Mouse (Mus musculus) T-helper 1 cell (primary cell): ENCODE results near the gene Siglech.

ENCODE experiments used
- in situ Hi-C: fragments of 300-600 bp; cut with MboI, MseI; formaldehyde crosslinking; loops from one replicate; pipeline ENCODE4 v1.15.1; 2025; ENCODE audit warnings: high pct_unique_total_duplicates

Siglech gene

DNA sequence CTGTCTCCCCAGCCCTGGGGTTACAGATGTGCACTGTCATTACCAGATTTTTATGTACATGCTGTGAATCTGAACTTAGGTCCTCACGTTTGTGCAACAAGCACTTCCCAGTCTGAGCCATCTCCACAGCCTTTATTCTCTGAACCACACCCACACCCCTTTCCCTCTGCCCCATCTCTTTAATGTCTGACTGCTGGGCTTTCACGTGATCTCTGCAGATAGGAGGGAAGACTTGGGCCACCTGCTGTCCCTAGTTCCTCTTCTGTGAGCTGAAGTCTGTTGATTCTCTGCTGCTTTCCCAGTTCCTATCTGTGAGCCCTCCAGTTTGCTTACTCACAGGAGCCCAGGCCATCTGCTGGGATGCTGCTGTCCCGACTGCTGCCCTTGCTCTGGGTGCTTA is at the start of gene Siglech:
Gene Siglech (plus strand): TSS at position 253 of the 400 bp plus-strand sequence.
- in situ Hi-C loops, result no loop called here

DNA sequence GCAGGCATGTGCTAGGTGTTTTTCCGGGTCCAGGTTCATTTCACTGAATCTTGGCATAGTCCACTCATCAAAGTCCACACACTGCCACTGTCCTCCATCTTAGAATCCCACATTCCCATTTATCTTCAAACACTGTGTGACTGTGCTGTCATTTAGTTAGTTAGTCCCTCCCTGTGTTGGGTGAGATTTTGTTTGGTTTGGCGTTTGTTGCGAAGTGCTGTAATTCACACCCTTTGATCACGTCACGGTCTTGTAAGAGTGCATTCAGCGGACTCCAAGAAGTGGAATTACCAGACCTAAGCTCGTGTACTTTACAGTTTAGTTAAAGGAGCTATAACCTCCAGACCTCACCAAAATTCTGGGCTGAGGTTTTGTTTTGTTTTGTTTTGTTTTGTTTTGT is 45.3 kb upstream of the Siglech start:
- in situ Hi-C loops, result loop anchor here (10.0 kb wide), 1 partner anchor 988 kb away; no protein-coding TSS in a partner anchor

DNA sequence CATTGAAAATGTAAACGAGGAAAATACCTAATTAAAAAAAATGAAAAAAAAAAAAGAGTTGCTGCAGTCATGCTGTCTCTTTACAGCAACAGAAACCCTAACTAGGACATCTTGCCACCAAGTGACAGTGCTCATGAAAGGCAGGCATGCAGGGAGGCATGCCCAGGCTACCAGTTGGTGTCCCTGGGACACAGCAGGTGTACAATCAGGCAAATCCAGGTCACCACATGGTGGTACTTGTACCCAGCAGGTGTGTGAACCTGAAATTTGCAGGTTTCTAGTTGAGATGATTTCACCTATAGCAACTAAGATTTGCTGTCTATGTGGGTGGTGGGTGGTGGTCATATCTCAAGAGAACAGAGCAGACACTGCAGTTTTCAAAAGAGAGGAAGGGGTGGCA is 39.1 kb upstream of the Siglech start:
- in situ Hi-C loops, result loop anchor here (10.0 kb wide), 1 partner anchor 994 kb away; no protein-coding TSS in a partner anchor

DNA sequence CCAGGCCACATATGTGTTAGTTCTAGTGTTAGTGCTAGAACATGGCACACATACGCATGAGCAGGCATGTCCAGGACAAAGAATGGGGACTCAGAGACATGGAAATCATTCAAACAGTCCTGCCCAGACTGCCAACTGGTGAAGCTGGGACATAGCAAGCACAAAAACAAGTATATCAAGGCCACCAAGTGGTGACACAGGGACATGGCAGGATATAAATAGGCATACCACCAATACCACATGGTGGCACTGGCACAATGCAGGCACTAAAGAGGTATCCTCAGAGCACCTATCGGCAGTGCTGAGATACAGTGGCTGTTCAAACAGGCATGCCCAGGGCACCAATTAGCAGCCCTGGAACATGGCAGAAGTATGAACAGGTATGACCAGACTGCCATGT is 33.5 kb upstream of the Siglech start:
- in situ Hi-C loops, result no loop called here

DNA sequence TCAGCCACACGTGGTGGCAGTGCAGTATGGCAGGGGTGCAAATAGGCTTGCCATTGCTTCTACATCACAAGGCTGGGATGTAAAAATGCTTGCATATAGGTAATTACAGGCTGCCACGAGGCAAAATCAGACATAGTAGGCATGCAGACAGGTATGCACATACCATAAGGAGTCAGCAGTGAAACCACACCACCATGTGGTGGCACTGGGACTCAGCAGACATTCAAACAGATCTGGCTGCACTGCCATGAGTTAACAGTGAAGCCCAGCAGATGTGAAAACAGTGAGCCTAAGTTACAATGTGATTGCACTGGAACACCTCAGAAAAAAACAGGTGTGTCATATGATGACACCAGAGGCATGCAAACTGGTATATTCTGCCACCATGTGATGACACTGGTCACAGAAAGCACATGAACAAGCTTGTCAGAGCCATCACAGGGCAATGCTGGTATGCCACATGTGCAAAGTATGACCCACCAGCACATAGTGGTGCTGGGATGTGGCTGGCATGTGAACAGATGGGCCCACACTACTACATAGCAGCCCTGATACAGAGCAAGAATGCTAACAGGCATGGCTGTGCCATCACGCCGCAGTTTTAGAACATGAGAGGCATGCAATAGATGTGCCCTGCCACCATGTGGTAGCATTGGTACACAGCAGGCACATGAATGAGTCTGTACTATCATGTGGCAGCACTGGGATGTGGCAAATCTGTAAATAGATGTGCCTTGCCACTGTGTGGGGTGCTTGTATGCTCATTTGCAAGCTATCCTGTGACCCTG is 30.7 kb upstream of the Siglech start:
- in situ Hi-C loops, result no loop called here

DNA sequence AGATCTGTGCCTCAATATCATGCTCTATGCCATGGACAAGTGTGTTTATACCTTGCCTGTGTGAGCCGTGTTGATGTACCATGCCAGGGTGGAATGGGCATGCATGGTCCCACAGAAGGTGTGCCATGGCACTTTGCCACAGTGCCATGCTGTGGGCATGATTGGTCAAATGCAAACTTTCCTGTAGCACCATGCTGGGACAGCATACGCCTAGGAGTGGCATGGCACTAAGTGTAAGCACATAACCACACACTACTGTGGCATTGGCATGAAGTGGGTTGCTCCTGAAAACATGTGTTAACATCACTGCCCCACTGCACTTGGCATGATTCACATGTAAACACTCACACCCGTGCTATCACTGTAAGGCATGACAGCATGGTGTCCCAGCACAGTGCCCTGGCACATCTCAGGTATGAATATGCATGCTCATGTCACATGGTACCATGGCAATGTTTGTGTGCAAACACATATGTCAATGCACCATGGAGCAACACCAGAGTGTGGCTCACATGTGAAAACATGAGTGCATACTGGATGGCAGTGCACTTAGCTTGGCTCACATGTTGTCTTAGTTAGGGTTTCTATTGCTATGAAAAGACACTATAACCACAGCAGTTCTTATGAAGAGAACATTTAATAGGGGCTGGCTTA is 24.2 kb upstream of the Siglech start:
- in situ Hi-C loops, result no loop called here

DNA sequence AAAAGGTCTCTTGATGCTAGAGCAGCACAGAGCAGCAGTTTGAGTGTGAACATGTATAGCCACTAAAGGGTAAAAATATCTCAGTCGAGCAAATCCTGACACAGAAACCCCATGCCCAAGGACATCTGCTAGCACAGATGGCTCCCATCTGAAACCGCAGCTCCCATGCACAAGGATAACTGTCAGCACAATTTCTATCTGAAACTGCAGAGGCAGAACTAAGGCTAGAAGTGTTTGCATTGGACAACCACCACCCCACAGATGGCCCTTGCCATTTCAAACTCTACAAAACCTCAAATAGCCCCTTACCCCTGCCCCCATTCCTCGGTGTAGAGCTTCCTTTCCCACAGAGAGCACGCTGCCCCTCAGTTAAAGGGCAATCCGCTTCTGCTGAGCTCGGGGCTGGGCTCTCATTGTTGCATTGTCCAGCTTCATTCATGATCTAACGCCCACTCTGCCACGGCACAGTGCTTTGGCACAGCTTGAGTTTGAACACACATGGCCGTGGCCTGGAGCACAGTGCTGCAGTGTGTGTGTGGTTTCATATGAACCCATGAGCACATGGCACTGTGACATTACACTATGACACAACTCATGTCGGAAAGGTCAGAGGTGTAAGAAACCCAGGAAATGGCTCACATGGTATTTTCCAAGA is 23.3 kb upstream of the Siglech start:
- in situ Hi-C loops, result no loop called here

DNA sequence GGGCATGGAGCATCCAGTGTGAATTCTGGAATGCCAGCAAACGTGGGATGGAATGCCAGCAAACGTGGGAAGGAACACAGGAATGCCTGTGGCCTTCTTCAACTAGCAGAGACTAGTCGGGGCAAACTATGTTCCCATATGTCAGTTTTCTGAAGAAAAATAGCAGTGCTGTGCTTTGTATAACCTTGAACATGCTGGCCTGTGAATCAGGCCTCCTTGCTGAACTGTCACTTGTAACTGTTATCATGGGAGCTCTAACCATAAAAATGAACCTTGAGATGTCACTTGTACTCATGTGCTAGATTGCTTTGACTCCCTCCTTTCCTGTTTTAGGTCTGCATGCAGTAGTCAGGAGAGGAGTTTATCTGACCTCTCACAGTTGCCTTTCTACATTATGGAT is 17.1 kb upstream of the Siglech start:
- in situ Hi-C loops, result no loop called here

DNA sequence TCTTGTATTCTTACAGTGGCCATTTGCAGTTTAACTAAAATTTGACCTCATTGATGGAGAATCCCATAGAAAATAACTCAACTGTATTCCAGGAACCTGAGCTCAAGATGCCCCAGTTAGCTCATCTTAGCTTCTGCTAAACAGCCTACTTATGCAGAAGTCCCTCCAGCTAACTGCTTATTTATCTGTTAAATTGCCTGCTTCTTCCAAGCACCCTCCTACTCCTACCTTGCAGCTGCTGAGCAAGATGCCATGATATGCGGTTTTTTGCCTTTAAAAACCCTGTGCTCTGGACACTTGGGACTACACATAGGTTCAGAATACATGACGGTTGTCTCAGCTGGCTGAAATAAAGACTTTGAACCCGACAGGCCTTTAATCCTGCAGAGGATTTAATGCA is 8.6 kb upstream of the Siglech start:
- in situ Hi-C loops, result no loop called here

DNA sequence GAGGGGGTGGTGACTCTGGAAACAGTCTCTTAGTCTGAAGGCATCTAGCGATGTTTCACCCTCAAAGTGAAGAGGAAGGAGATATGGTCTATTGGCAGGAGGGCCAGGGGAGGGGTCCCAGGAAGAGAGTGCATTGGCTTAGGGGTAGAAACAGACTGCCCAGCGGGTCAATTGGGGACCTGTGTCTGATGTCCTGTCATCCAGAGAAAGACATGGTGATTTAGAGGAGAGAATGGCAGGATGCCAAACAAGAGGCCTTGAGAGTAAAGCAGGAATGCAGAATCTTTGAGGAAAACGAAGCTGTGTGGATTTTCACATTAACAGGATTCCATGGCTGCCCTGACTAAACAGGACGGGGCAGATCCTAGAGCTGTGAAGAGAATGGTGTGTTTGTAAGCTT is 12.0 kb downstream of the Siglech start:
- in situ Hi-C loops, result no loop called here

DNA sequence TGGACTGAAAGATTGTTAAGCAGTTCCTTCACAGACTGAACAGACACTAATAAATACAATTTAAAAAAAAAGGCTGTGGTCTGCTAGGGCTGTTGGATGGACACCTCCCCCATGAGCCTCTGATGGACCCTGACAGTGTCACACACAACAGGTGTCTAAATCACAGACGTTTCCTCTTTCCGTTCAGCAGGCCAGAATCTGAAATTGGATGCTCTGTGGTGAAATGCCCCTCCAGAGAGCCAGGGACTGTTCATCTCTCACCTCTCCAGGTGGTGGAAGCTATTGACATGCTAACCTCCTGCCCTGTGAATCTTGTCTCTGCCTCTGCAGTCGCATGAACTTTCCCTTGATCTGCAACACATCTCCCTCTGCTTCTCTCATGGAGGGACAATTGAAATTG is 14.5 kb downstream of the Siglech start:
- in situ Hi-C loops, result no loop called here

DNA sequence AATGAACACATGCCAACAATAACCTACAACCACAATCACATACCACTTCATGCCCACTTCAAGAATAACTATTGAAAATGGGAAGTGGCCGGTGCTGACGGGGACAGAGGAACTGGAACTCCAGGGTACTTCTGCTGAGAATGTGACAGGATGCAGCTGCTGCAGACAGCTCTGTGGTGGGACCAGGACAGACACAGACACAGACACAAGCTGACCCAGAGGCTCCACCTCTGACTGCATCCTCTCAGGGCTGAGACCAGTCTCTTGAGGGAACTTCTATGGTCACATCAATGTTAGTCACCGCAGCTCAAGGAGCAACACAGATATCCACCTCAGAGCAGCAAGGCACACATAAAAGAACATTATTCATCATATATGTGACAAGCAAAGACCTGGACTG is 16.6 kb downstream of the Siglech start:
- in situ Hi-C loops, result no loop called here

DNA sequence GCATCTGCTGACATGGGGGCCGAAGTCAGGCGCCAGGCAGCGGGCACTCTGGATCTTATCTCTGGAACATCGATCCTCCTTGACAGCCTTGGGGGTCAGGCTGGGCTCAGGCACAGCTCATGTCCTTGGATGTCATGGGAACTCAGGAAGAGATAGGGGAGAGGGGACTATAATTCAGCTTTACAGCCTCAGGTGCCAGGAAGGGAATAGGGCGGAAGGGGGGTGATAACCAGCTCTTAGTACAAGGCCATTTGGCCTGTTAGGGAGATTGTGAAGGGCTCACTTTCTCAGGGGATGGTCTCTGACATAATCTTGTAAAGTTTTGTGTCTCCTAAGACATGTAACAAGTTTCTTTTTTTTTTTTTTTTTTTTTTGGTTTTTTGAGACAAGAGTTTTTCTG is 22.6 kb downstream of the Siglech start:
- in situ Hi-C loops, result loop anchor here (10.0 kb wide), 1 partner anchor 174 kb away; the partner anchor contains the start of gene Nipa2

DNA sequence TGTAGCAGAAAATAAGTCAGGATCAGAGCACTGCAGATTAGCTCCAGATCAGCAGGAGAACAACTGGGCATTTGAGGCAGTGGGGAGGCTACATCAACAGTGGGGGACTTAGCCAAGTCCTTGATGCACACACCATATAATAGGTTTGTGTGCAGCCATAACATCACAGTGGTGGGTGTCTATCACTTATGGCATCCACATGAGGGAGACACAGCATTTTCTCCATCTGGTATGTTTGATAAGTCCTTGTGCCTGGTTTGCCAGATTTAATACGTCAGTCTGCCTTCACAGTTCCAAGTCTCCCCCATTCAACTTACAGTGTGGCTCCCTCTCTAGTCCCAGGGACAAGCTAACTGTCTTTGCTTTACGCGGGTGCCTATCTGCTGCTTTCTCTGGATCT is 24.3 kb downstream of the Siglech start:
- in situ Hi-C loops, result loop anchor here (10.0 kb wide), 1 partner anchor 173 kb away; the partner anchor contains the start of gene Nipa2

DNA sequence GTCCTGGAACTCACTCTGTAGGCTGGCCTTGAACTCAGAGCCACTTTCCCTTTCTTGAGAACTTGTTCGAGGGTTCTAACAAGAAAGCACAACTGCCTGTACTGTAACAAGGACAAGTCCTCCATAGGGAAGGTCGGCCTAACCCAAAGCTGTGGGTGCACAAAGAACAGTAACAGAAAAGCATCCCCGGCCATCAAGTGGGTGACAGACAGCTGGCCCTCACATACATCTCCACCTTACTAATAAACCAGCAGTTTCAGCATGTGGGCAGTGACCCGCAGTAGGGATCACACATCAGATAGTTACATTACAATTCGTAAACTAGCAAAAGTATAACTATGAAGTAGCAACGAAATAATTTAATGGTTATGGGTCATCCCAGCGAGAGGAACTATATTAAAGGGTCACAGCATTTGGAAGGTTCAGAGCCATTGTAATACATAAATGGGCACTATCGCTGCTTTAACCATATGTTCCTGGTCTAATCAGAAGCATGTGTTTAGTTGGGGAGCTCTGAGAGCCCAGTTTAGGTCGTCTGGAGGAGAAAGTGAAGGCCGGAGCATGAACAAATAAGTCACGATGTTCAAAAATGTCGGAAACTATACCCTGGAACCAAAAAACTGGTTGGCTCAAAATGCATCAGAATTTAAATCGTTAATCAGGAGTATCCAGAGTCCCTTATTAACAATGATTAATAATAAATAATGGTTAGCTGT is 25.4 kb downstream of the Siglech start:
- in situ Hi-C loops, result loop anchor here (10.0 kb wide), 1 partner anchor 171 kb away; the partner anchor contains the start of gene Nipa2

DNA sequence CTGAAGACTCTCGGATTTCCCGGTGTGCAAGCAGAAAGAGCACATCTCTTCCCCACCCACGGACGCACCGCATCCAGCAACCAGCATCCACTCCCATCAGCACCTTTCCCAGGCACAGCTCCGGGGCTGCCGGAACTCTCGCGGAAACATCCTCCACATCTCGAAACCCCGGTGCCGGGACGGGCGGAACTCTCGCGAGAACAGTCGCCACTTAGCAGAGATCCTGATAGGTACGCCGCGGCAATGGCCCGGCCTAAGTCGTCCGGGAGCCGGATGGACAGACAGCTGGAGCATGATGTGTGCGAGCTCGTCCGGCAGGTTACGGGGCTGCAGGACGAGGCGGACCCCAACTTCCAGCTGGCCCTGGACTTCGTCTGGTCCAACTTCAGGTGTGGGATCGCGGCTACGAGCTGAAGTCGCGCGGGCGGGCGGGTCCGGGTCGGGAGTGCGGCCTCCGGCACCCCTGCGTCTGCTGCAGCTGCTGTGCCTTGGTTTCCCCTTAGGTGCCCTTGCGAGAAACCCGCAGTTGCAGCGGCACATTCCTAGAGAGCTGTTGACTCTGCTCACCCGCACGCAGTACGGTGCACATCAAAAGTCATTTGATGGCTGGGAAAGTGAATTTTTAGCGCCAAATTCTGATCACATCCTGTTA is 26.1 kb downstream of the Siglech start, which contains the start of gene Tubgcp5:
Gene Tubgcp5 (plus strand): TSS at position 203 of the 652 bp plus-strand sequence.
- in situ Hi-C loops, result loop anchor here (10.0 kb wide), 1 partner anchor 171 kb away; the partner anchor contains the start of gene Nipa2

DNA sequence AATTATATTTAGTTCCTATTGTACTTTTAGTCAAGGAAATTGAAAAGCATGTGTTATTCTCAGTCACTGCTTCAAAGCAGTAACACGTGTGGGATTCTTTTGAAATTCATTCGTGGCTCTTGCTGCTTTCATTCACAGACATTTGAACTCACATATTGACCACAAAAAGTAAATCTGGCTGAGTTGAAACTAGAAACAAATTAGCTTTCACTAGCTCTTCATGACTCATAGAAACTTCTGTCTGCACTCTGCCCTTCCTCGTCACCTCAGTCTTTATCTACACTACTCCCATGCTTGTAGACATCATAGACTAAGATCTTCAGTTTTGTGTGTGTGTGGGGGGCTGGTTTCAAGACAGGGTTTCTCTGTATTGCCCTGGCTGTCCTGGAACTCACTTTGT is 32.0 kb downstream of the Siglech start:
- in situ Hi-C loops, result loop anchor here (10.0 kb wide), 1 partner anchor 165 kb away; the partner anchor contains the start of gene Nipa2

DNA sequence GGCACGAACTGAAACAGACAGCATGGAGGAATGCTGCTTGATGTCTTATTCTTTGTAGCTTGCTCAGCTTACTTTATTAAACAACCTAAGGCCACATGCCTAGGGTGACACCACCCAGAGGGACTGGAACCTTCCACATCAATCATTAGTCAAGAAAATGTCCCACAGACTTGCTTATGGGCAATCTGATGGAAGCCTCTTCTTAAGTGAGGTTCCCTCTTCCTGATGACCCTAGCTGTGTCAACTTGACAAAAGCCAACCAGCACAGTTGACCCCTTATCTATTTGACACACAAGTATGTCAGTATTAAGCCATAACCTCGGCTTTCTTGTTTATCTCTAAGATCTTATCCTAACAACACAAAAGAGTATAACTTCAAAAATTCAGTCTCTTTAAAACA is 42.0 kb downstream of the Siglech start:
- in situ Hi-C loops, result loop anchor here (10.0 kb wide), 1 partner anchor 405 kb away; no protein-coding TSS in a partner anchor

DNA sequence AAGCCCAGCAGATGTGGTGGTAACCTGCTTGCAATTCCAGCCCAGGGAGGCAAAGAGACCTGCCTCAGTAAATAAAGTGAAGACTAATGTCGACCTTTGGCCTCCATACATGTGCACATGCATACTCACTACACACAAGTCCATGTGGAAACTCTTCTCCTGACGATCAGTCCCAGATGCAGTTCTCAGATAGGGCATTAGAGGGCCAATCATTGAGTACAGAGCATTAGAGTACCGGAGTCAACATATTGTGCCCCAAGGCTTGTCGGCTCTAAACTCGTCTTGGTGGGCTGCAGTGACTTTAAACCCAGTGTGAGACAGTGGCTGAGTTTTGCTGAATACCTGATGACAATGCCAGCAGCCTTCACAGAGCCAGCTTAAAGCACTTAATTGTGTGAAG is 56.5 kb downstream of the Siglech start:
- in situ Hi-C loops, result no loop called here

DNA sequence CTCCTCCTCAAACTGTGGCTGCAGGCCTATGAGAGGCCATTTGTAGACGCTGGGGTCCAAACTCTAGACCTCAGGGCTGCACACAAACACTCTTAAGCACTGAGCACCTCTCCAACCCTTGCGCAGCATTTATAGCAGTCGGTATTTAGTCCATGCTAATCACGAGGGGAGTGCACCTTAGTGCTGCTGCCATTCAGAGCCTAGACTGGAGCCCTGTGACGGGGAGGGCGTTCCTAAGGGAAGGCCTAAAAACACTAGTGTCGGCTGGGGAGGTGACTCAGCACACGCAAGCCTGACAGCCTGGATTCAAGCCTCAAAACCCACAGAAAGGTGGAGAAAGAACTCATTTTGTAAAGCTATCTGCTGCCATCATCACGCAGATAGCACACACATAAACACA is 59.6 kb downstream of the Siglech start:
- in situ Hi-C loops, result no loop called here
